Comparison of ENCODE assay signal across 11 mouse cellular contexts in genomic region chr11:102294416-102294815, GRCm38 (mm10). TPM values are rescaled to one million over a fixed set of nuclear protein-coding genes. Genes with fewer than 3 reads are reported as not detected.
A peak's percentile ranks its signal among the peaks of the same experiment; 100 is the strongest.
DNase-seq lines count a peak whose midpoint lies in the region; ATAC-seq lines count a peak whose summit lies in the region.
"Had no signal": no experiment of that assay in that cellular context is flagged by ENCODE, and none has a peak within 500 bp of the region (broad histone marks: within the 10 kb centered on the region; RNA-seq: fewer than 3 reads in every experiment).

No protein-coding gene starts in this region.

- peak overlapping the region; percentile 96 for H3K4me2 ChIP-seq in heart, embryonic 13.5 days
- H3K4me2 ChIP-seq in embryonic facial prominence, embryonic 11.5 days (ENCODE audit: low read depth, low read length) = peak overlapping the region; percentile 4
- peak overlapping the region; percentile 89 for H3K4me2 ChIP-seq in hindbrain, embryonic 12.5 days (replicated peaks)
- peak overlapping the region; percentile 86 for H3K4me2 ChIP-seq in midbrain, embryonic 12.5 days (replicated peaks)

- H3K9me3 ChIP-seq in heart, embryonic 13.5 days = no peaks in the 10 kb centered on the region
- H3K9me3 ChIP-seq in embryonic facial prominence, embryonic 11.5 days (replicated peaks; ENCODE audit: control insufficient read depth, low read length) = no peaks in the 10 kb centered on the region
- H3K9me3 ChIP-seq in hindbrain, embryonic 12.5 days (replicated peaks) = no peaks in the 10 kb centered on the region
- no peaks in the 10 kb centered on the region for H3K9me3 ChIP-seq in midbrain, embryonic 12.5 days

- H3K36me3 ChIP-seq in heart, embryonic 13.5 days = peaks cover 53% of the 10 kb centered on the region
- peaks cover 9% of the 10 kb centered on the region for H3K36me3 ChIP-seq in embryonic facial prominence, embryonic 11.5 days (replicated peaks; ENCODE audit: control insufficient read depth, insufficient read depth, low read depth, low read length)
- H3K36me3 ChIP-seq in hindbrain, embryonic 12.5 days = peaks cover 47% of the 10 kb centered on the region
- peaks cover 51% of the 10 kb centered on the region for H3K36me3 ChIP-seq in midbrain, embryonic 12.5 days

- H3K27me3 ChIP-seq in heart, embryonic 13.5 days (replicated peaks) = no peaks in the 10 kb centered on the region
- H3K27me3 ChIP-seq in embryonic facial prominence, embryonic 11.5 days (ENCODE audit: control insufficient read depth, insufficient read depth, low read length) = no peaks in the 10 kb centered on the region
- no peaks in the 10 kb centered on the region for H3K27me3 ChIP-seq in hindbrain, embryonic 12.5 days
- H3K27me3 ChIP-seq in midbrain, embryonic 12.5 days = no peaks in the 10 kb centered on the region

- peak overlapping the region; percentile 99 for H3K27ac ChIP-seq in heart, embryonic 13.5 days (replicated peaks)
- no peak overlapping the region for H3K27ac ChIP-seq in embryonic facial prominence, embryonic 11.5 days (replicated peaks; ENCODE audit: low read depth, low read length)
- 0 out of 2 replicates have a peak overlapping the region, but pooled peaks have one; percentile 100 for H3K27ac ChIP-seq in hindbrain, embryonic 12.5 days
- H3K27ac ChIP-seq in midbrain, embryonic 12.5 days (replicated peaks) = peak overlapping the region; percentile 98; the same call in 1 of the 2 replicates

- no peak for ATAC-seq in heart, embryonic 13.5 days (ENCODE audit: extremely low read depth, insufficient number of reproducible peaks, low FRiP score, low TSS enrichment)
- ATAC-seq in embryonic facial prominence, embryonic 11.5 days (replicated peaks; ENCODE audit: insufficient number of reproducible peaks, low FRiP score, low TSS enrichment, low read depth) = no peak
- ATAC-seq in hindbrain, embryonic 12.5 days (ENCODE audit: low FRiP score) = no peak
- ATAC-seq in midbrain, embryonic 12.5 days (ENCODE audit: low FRiP score, low read depth) = no peak

- peak overlapping the region; percentile 98 for H3K9ac ChIP-seq in heart, embryonic 13.5 days
- H3K9ac ChIP-seq in embryonic facial prominence, embryonic 11.5 days (replicated peaks; ENCODE audit: low read length) = peak overlapping the region; percentile 89; the same call in 1 of the 2 replicates
- H3K9ac ChIP-seq in hindbrain, embryonic 12.5 days = peak overlapping the region; percentile 94
- H3K9ac ChIP-seq in midbrain, embryonic 12.5 days (replicated peaks) = peak overlapping the region; percentile 93; the same call in 1 of the 2 replicates

- H3K4me3 ChIP-seq in heart, embryonic 13.5 days = peak overlapping the region; percentile 91
- 0 out of 2 replicates have a peak overlapping the region, but pooled peaks have one; percentile 6 for H3K4me3 ChIP-seq in embryonic facial prominence, embryonic 11.5 days (ENCODE audit: low read depth, low read length)
- H3K4me3 ChIP-seq in hindbrain, embryonic 12.5 days = peak overlapping the region; percentile 88; the same call in 1 of the 2 replicates
- peak overlapping the region; percentile 95 for H3K4me3 ChIP-seq in midbrain, embryonic 12.5 days

- no peak for DNase-seq in heart, adult 9 months (ENCODE audit: low spot score in 2 of 2)
- no peak for DNase-seq in embryonic facial prominence, embryonic 11.5 days (ENCODE audit: low spot score)
- no peak for DNase-seq in ovary, postnatal 10 days (ENCODE audit: low spot score)
- DNase-seq in cerebellum, postnatal 36 days = no peak
- no peak for DNase-seq in ovary, postnatal 14 days (ENCODE audit: low spot score)
- DNase-seq: adrenal gland, postnatal 36 days; kidney, adult 9 months had no signal

- H3K4me1 ChIP-seq in heart, embryonic 13.5 days = peaks cover 28% of the 10 kb centered on the region
- H3K4me1 ChIP-seq in embryonic facial prominence, embryonic 11.5 days (ENCODE audit: control insufficient read depth, insufficient read depth, low read length) = peaks cover 6% of the 10 kb centered on the region; the same call in 1 of the 2 replicates
- peaks cover 31% of the 10 kb centered on the region for H3K4me1 ChIP-seq in hindbrain, embryonic 12.5 days
- H3K4me1 ChIP-seq in midbrain, embryonic 12.5 days = peaks cover 30% of the 10 kb centered on the region

- WGBS in heart, embryonic 13.5 days = 75% methylated on average over 5 of the region's 5 CpGs
- 79% methylated on average over 5 of the region's 5 CpGs for WGBS in embryonic facial prominence, embryonic 11.5 days
- 85% methylated on average over 5 of the region's 5 CpGs for WGBS in hindbrain, embryonic 12.5 days
- 80% methylated on average over 5 of the region's 5 CpGs for WGBS in midbrain, embryonic 12.5 days

RNA-seq across cellular contexts. Expression of gene Atxn7l3, which starts 2.0 kb away (rescaled TPM):
- 8.5 and 9.2 TPM in 2 replicates for polyA plus RNA-seq in heart, embryonic 13.5 days (2015; fragmentation: Nextera tagmentation; extraction: Ambion mirVana)
- polyA plus RNA-seq in embryonic facial prominence, embryonic 11.5 days (2014; fragmentation: Nextera tagmentation; extraction: Ambion mirVana) = 15.1 and 17.3 TPM in 2 replicates
- 28.5 and 29.7 TPM in 2 replicates for polyA plus RNA-seq in hindbrain, embryonic 12.5 days (2016; fragmentation: Nextera tagmentation; extraction: Ambion mirVana)
- polyA plus RNA-seq in midbrain, embryonic 12.5 days (2016; fragmentation: Nextera tagmentation; extraction: Ambion mirVana) = 24.7 and 26.6 TPM in 2 replicates

RNA-seq across cellular contexts. Expression of gene Tmub2, which starts 9.7 kb away (rescaled TPM):
- polyA plus RNA-seq in heart, embryonic 13.5 days (2015; fragmentation: Nextera tagmentation; extraction: Ambion mirVana) = 36.8 and 41.2 TPM in 2 replicates
- polyA plus RNA-seq in embryonic facial prominence, embryonic 11.5 days (2014; fragmentation: Nextera tagmentation; extraction: Ambion mirVana) = 40.9 and 50.1 TPM in 2 replicates
- 67.9 and 68.4 TPM in 2 replicates for polyA plus RNA-seq in hindbrain, embryonic 12.5 days (2016; fragmentation: Nextera tagmentation; extraction: Ambion mirVana)
- polyA plus RNA-seq in midbrain, embryonic 12.5 days (2016; fragmentation: Nextera tagmentation; extraction: Ambion mirVana) = 65.5 and 69.4 TPM in 2 replicates

RNA-seq across cellular contexts. Expression of gene Ubtf, which starts 25.1 kb away (rescaled TPM):
- polyA plus RNA-seq in heart, embryonic 13.5 days (2015; fragmentation: Nextera tagmentation; extraction: Ambion mirVana) = 51.1 and 53.1 TPM in 2 replicates
- 81.0 and 84.5 TPM in 2 replicates for polyA plus RNA-seq in embryonic facial prominence, embryonic 11.5 days (2014; fragmentation: Nextera tagmentation; extraction: Ambion mirVana)
- polyA plus RNA-seq in hindbrain, embryonic 12.5 days (2016; fragmentation: Nextera tagmentation; extraction: Ambion mirVana) = 101 and 111 TPM in 2 replicates
- polyA plus RNA-seq in midbrain, embryonic 12.5 days (2016; fragmentation: Nextera tagmentation; extraction: Ambion mirVana) = 102 and 121 TPM in 2 replicates

RNA-seq across cellular contexts. Expression of gene Asb16, which starts 25.9 kb away (rescaled TPM):
- 0.09 TPM in 1 of 2 replicates, not detected in the other for polyA plus RNA-seq in heart, embryonic 13.5 days (2015; fragmentation: Nextera tagmentation; extraction: Ambion mirVana)
- 0.11 TPM in 1 of 2 replicates, not detected in the other for polyA plus RNA-seq in embryonic facial prominence, embryonic 11.5 days (2014; fragmentation: Nextera tagmentation; extraction: Ambion mirVana)
- polyA plus RNA-seq in hindbrain, embryonic 12.5 days (2016; fragmentation: Nextera tagmentation; extraction: Ambion mirVana) = not detected in 2 replicates
- polyA plus RNA-seq in midbrain, embryonic 12.5 days (2016; fragmentation: Nextera tagmentation; extraction: Ambion mirVana) = not detected in 2 replicates
- polyA plus RNA-seq: macrophage had no signal

RNA-seq across cellular contexts. Expression of gene BC030867, which starts 45.7 kb away (rescaled TPM):
- 12.3 and 13.5 TPM in 2 replicates for polyA plus RNA-seq in heart, embryonic 13.5 days (2015; fragmentation: Nextera tagmentation; extraction: Ambion mirVana)
- polyA plus RNA-seq in embryonic facial prominence, embryonic 11.5 days (2014; fragmentation: Nextera tagmentation; extraction: Ambion mirVana) = 20.8 and 20.9 TPM in 2 replicates
- 9.4 and 12.5 TPM in 2 replicates for polyA plus RNA-seq in hindbrain, embryonic 12.5 days (2016; fragmentation: Nextera tagmentation; extraction: Ambion mirVana)
- 11.8 and 15.2 TPM in 2 replicates for polyA plus RNA-seq in midbrain, embryonic 12.5 days (2016; fragmentation: Nextera tagmentation; extraction: Ambion mirVana)

Comparison
In these comparisons a context has a peak if more than half of its experiments do, and no peak if none do; other contexts are left out.
1. H3K4me2 ChIP-seq: peak in every context shown above with its lines; median percentile 96 in heart, embryonic 13.5 days; 89 in hindbrain, embryonic 12.5 days; 86 in midbrain, embryonic 12.5 days; 4 in embryonic facial prominence, embryonic 11.5 days.
2. H3K4me3 ChIP-seq: peak in every context shown above with its lines; median percentile 95 in midbrain, embryonic 12.5 days; 91 in heart, embryonic 13.5 days; 88 in hindbrain, embryonic 12.5 days; 6 in embryonic facial prominence, embryonic 11.5 days.